Mouse (Mus musculus): Measurements from ENCODE around the gene Arhgef5. TPM values are rescaled to one million over a fixed set of nuclear protein-coding genes. Genes with fewer than 3 reads are reported as not detected.
A peak's percentile ranks its signal among the peaks of the same experiment; 100 is the strongest.

Arhgef5 gene
- polyA plus RNA-seq, 1 experiment from 2014 or later: 2.4 TPM

DNA sequence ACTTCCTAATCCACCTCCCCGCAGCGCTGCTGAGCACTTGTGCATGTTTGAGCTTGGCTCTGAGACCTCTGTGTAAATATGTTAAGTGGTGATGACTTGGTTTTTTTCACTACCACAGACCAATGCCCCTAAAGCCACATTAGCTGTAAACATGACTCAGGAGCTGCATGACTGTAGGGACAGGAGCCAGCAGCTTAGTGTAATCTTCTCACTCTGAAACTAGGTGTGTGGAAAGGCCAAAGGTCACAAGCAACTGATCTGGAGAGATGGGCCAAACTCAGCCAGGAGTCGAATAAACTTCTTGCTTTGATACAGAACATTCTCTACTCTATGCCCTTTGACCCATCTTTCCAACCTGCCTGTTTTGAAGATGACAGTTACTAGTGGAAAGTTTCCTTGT, 26.7 kb downstream of the Arhgef5 start:
- no peak for ATAC-seq
- WGBS: 85% methylated on average over 3 of the region's 3 CpGs
- H3K4me2 ChIP-seq: no peak overlapping the region

DNA sequence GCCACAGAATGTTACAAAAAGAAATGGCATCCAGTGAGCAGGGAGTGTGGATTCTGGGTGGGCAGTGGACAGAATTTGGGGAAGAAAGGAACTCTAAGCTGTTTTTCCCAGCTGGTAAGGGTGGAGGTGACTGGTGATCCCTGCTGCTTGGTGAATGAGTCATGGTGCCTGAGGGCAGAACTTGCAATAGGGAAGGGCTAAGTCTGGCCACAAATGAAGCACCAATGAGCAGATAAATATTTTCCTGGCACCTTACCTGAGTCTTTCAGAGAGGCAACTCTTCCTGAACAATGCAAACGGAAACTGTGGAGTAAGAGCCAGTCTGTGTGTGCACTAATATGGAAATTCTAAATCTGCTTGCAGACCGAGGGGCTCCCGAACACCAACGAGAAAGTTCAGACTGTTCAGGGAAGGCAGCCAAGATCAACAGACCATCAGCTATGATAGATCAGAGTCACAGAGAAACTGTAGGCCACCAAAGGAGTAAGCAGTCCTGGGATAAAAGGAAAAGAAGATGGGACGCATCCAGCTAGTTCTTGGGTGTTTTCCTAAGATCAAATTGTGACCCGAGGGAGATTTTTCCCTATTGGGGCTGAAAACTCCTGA, 27.2 kb downstream of the Arhgef5 start:
- H3K4me3 ChIP-seq: no peak overlapping the region
- no peaks in the 10 kb centered on the region for H3K36me3 ChIP-seq (ENCODE audit: poor library complexity, severe bottlenecking)
- no peak overlapping the region for H3K27ac ChIP-seq
- H3K4me1 ChIP-seq: no peaks in the 10 kb centered on the region
- no peak overlapping the region for H3K4me2 ChIP-seq
- no peak overlapping the region for H3K9ac ChIP-seq
- no peaks in the 10 kb centered on the region for H3K27me3 ChIP-seq
- ATAC-seq: no peak
- H3K9me3 ChIP-seq (replicated peaks): no peaks in the 10 kb centered on the region
- 83% methylated on average over 6 of the region's 6 CpGs for WGBS

More for the DNA sequence above, 26.7 kb downstream of the Arhgef5 start:
- Histone ChIP-seq H3K27ac (no peak overlapping the region), H3K4me3 (no peak overlapping the region), H3K36me3 (ENCODE audit: poor library complexity, severe bottlenecking) (no peaks in the 10 kb centered on the region), H3K4me1 (no peaks in the 10 kb centered on the region), H3K27me3 (no peaks in the 10 kb centered on the region), H3K9ac (no peak overlapping the region), H3K9me3 (replicated peaks) (no peaks in the 10 kb centered on the region)

- no peak overlapping the region for H3K4me3 ChIP-seq
- no peak overlapping the region for H3K9ac ChIP-seq
- no peak for ATAC-seq
- no peaks in the 10 kb centered on the region for H3K9me3 ChIP-seq (replicated peaks)
- no peak overlapping the region for H3K27ac ChIP-seq
- no peak overlapping the region for H3K4me2 ChIP-seq
- H3K27me3 ChIP-seq: no peaks in the 10 kb centered on the region
- H3K36me3 ChIP-seq (ENCODE audit: poor library complexity, severe bottlenecking): no peaks in the 10 kb centered on the region
- H3K4me1 ChIP-seq: no peaks in the 10 kb centered on the region
- WGBS: 80% methylated on average over 7 of the region's 7 CpGs
Observed at GRCm38 (mm10) chr6:43293175-43293574, 27.8 kb downstream of the Arhgef5 start.

DNA sequence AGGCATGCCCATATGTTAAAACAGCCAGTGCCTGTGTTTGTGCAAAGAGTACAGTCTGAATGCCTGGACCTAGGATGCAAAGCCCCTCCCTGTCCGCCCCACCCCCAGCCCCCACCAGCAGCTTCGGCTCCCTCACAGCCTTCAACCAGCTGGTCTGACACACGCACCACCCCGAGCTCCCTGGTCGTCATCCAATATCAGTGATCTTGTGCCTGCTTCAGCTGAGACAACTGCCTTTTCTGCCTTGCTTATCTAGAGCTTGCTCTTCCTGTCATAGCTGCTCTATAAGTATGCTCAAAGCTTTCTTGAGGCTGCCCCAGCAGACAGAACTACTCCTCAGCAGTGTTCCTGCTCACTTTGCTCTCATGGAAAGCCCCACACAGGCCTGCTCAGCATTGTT, 30.5 kb downstream of the Arhgef5 start:
- H3K4me2 ChIP-seq: no peak overlapping the region
- no peaks in the 10 kb centered on the region for H3K36me3 ChIP-seq (ENCODE audit: poor library complexity, severe bottlenecking)
- ATAC-seq: peak; percentile 27; the same call in 1 of the 2 replicates
- no peaks in the 10 kb centered on the region for H3K4me1 ChIP-seq
- no peaks in the 10 kb centered on the region for H3K27me3 ChIP-seq
- no peak overlapping the region for H3K4me3 ChIP-seq
- WGBS: 53% methylated on average over 5 of the region's 5 CpGs
- H3K9ac ChIP-seq: no peak overlapping the region
- H3K27ac ChIP-seq: no peak overlapping the region
- H3K9me3 ChIP-seq (replicated peaks): no peaks in the 10 kb centered on the region

GRCm38 (mm10) chr6:43296798-43297507, 31.6 kb downstream of the Arhgef5 start:
- Histone ChIP-seq H3K9ac (no peak overlapping the region), H3K4me2 (no peak overlapping the region), H3K4me3 (no peak overlapping the region), H3K27me3 (no peaks in the 10 kb centered on the region), H3K4me1 (no peaks in the 10 kb centered on the region), H3K27ac (no peak overlapping the region), H3K36me3 (ENCODE audit: poor library complexity, severe bottlenecking) (no peaks in the 10 kb centered on the region), H3K9me3 (replicated peaks) (no peaks in the 10 kb centered on the region)
- ATAC-seq: peak; percentile 68
- WGBS: 45% methylated on average over 7 of the region's 7 CpGs

GRCm38 (mm10) chr6:43297508-43297850, 32.1 kb downstream of the Arhgef5 start:
- ATAC-seq: peak; percentile 75
- Histone ChIP-seq H3K9ac (no peak overlapping the region), H3K36me3 (ENCODE audit: poor library complexity, severe bottlenecking) (no peaks in the 10 kb centered on the region), H3K4me3 (no peak overlapping the region), H3K4me2 (no peak overlapping the region), H3K4me1 (no peaks in the 10 kb centered on the region), H3K27me3 (no peaks in the 10 kb centered on the region), H3K9me3 (replicated peaks) (no peaks in the 10 kb centered on the region), H3K27ac (no peak overlapping the region)
- WGBS: 20% methylated on average over 2 of the region's 2 CpGs

- peaks cover 7% of the 10 kb centered on the region; the same call in 1 of the 2 replicates for H3K4me1 ChIP-seq
- no peaks in the 10 kb centered on the region for H3K9me3 ChIP-seq (replicated peaks)
- H3K27me3 ChIP-seq: no peaks in the 10 kb centered on the region
- WGBS: 71% methylated on average over 16 of the region's 16 CpGs
- no peaks in the 10 kb centered on the region for H3K36me3 ChIP-seq (ENCODE audit: poor library complexity, severe bottlenecking)
- no peak within 1 kb of the TSS for H3K27ac ChIP-seq
- no peak within 1 kb of the TSS for H3K9ac ChIP-seq
- H3K4me2 ChIP-seq: no peak within 1 kb of the TSS
- H3K4me3 ChIP-seq: no peak within 1 kb of the TSS
- no peak for ATAC-seq
Observed at GRCm38 (mm10) chr6:43309454-43309853, 44.1 kb downstream of the Arhgef5 start, which contains the start of gene Nobox. Gene Nobox (minus strand): TSS chr6:43309554.

- WGBS: 85% methylated on average over 6 of the region's 6 CpGs
- no peak overlapping the region for H3K27ac ChIP-seq
- H3K9me3 ChIP-seq (replicated peaks): no peaks in the 10 kb centered on the region
- no peak overlapping the region for H3K4me2 ChIP-seq
- no peaks in the 10 kb centered on the region for H3K27me3 ChIP-seq
- ATAC-seq: no peak
- H3K4me3 ChIP-seq: no peak overlapping the region
- H3K4me1 ChIP-seq: peaks cover 7% of the 10 kb centered on the region; the same call in 1 of the 2 replicates
- H3K9ac ChIP-seq: no peak overlapping the region
- H3K36me3 ChIP-seq (ENCODE audit: poor library complexity, severe bottlenecking): no peaks in the 10 kb centered on the region
Observed at GRCm38 (mm10) chr6:43310071-43310470, 44.7 kb downstream of the Arhgef5 start.

DNA sequence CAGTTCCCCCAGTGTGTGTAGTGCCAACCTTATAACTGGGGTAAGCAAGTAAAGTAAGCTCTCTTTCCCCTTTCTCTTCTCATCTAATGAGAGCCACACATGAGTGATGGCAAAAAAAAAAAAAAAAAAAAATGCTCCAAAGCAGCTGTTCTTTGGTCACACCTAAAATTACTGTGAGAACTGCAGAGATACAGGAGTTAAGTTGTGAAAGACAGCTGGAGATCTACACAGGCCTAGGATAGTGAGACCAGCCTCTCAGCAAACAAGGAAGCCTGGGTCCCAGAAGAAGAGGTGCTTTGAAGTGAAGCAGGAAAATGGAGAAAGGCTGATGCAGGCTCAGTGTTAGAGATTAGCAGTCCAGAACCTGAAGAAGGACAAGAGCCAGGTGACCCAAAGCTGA, 47.2 kb downstream of the Arhgef5 start:
- Histone ChIP-seq H3K4me1 (peaks cover 7% of the 10 kb centered on the region; the same call in 1 of the 2 replicates), H3K4me2 (no peak overlapping the region), H3K27me3 (no peaks in the 10 kb centered on the region), H3K4me3 (no peak overlapping the region), H3K36me3 (ENCODE audit: poor library complexity, severe bottlenecking) (no peaks in the 10 kb centered on the region), H3K9ac (no peak overlapping the region), H3K27ac (no peak overlapping the region), H3K9me3 (replicated peaks) (no peaks in the 10 kb centered on the region)
- ATAC-seq: no peak

DNA sequence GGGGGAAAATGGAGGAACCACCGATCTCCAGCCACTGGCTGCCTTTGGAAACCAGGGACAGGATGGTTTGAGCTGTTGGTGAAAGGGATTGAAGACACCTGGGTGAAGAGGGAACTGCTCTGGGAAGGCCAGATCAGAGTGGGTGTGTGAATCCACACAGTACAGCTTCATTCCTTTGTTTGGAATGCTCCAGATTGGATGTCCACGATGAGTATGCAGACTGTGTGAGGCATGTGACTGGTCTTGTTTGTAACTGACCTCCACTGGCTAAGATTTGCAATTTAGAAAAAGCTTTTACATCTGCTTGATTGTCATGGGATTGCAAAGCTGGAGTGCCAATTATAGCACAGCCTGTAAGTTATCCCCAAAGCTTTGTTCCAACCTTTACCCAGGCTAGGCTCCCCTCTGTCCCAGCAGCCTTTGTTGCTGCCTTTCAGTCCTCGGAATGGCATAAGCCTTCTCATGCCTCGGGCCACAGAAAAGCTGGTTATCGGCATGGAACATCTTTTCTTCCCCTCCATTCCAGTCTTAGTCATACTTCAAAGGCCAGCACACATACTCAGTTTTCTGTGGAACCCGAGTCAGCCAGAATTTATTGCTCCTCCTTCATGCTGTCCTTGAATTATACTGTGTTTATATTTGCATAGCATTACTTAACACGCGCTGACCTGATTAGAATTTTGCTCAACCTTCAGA, 47.7 kb downstream of the Arhgef5 start:
- H3K27ac ChIP-seq: no peak overlapping the region
- H3K4me2 ChIP-seq: no peak overlapping the region
- H3K27me3 ChIP-seq: no peaks in the 10 kb centered on the region
- H3K4me3 ChIP-seq: no peak overlapping the region
- 38% methylated on average over 8 of the region's 8 CpGs for WGBS
- H3K9me3 ChIP-seq (replicated peaks): no peaks in the 10 kb centered on the region
- H3K36me3 ChIP-seq (ENCODE audit: poor library complexity, severe bottlenecking): no peaks in the 10 kb centered on the region
- no peak overlapping the region for H3K9ac ChIP-seq
- H3K4me1 ChIP-seq: peaks cover 7% of the 10 kb centered on the region; the same call in 1 of the 2 replicates
- ATAC-seq: peak; percentile 82

GRCm38 (mm10) chr6:43333479-43333878, 68.1 kb downstream of the Arhgef5 start:
- no peaks in the 10 kb centered on the region for H3K9me3 ChIP-seq (replicated peaks)
- H3K27me3 ChIP-seq: no peaks in the 10 kb centered on the region
- no peak overlapping the region for H3K4me2 ChIP-seq
- no peak overlapping the region for H3K9ac ChIP-seq
- H3K4me3 ChIP-seq: no peak overlapping the region
- peaks cover 5% of the 10 kb centered on the region for H3K4me1 ChIP-seq
- no peaks in the 10 kb centered on the region for H3K36me3 ChIP-seq (ENCODE audit: poor library complexity, severe bottlenecking)
- H3K27ac ChIP-seq: no peak overlapping the region
- peak; percentile 73 for ATAC-seq
- 38% methylated on average over 4 of the region's 4 CpGs for whole genome bisulfite sequencing

DNA sequence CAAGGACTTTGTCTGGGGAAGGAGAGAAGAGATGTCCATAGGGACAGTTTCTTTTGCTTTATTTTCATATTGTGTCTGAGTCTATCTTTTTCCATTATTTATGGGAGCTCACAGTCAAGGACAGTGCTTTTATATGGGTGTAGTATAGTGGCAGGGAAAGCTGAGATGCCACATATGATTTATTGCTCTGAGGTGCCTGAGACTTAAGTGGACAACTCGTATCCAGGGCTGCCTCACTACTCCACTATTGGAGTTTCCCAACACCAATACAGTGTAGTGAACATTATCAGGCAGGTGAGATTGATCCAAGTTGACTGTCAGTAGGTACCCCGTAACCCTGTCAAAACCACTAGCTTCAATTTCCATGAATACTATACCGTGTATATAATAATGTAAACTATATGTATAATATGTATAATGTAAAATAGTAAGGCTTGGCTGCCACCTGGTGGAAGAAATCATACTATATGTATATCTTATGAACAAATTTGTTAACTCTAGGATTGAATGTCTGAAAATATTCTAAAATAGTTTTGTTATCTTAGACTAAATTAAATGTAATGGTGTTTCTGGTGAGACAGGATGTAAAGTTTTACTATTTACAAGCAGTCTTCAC, 70.3 kb downstream of the Arhgef5 start:
- no peak overlapping the region for H3K4me3 ChIP-seq
- peak; percentile 22; the same call in 1 of the 2 replicates for ATAC-seq
- no peaks in the 10 kb centered on the region for H3K36me3 ChIP-seq (ENCODE audit: poor library complexity, severe bottlenecking)
- H3K9me3 ChIP-seq (replicated peaks): no peaks in the 10 kb centered on the region
- no peaks in the 10 kb centered on the region for H3K27me3 ChIP-seq
- peaks cover 5% of the 10 kb centered on the region for H3K4me1 ChIP-seq
- no peak overlapping the region for H3K9ac ChIP-seq
- H3K4me2 ChIP-seq: no peak overlapping the region
- no peak overlapping the region for H3K27ac ChIP-seq
- WGBS: 88% methylated on average over 3 of the region's 3 CpGs
